Mouse (Mus musculus): ENCODE results near the gene Dnajc22.

DNA sequence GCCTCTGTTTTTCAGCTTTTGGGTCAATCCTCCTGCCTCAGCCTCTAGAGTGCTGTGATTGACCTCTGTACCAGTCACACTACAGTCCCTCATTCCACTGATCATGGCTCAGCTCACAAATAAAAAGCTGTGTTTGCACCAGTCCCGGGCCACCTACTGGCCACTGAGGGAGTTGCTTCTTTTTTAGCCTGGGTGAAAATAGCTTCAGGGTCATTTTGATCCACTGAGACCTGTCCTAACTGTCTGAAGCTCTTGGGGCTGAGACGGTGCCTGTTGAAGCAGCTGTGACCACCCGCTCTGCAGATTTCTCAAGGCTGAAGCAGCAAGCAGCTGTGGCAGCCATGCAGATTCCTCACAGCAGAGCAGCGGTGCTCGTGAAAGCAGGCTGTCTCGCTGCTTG lies 46.7 kb downstream of the Dnajc22 start:
- TF ChIP-seq CTCF (IDR thresholded peaks at IDR 0.05; ENCODE audit: low read depth) (peak; percentile 85), EP300 (optimal IDR thresholded peaks at IDR 0.05) (no peak)

All from stomach, postnatal 0 days (tissue).